Mouse (Mus musculus): ENCODE data around the gene Cbr2. TPM values are rescaled to one million over a fixed set of nuclear protein-coding genes. Genes with fewer than 3 reads are reported as not detected.

Gene Cbr2
- polyA plus RNA-seq, 1 experiment from 2014 or later: 2.3 TPM

- no peaks in the 10 kb centered on the region for H3K9me3 ChIP-seq
- WGBS: 73% methylated on average over 2 of the region's 2 CpGs
- no peak overlapping the region for H3K4me2 ChIP-seq (replicated peaks)
- H3K27ac ChIP-seq (replicated peaks): no peak overlapping the region
- no peak overlapping the region for H3K9ac ChIP-seq (replicated peaks)
- no peak overlapping the region for H3K4me3 ChIP-seq
- ATAC-seq (ENCODE audit: low FRiP score, low read depth): no peak
- peaks cover 69% of the 10 kb centered on the region for H3K36me3 ChIP-seq
- H3K4me1 ChIP-seq: no peaks in the 10 kb centered on the region
- no peaks in the 10 kb centered on the region for H3K27me3 ChIP-seq
Measured at GRCm38 (mm10) chr11:120684086-120684485, 47.8 kb downstream of the Cbr2 start.

- Histone ChIP-seq H3K27me3 (no peaks in the 10 kb centered on the region), H3K4me3 (no peak overlapping the region), H3K27ac (replicated peaks) (no peak overlapping the region), H3K9ac (replicated peaks) (no peak overlapping the region), H3K4me2 (replicated peaks) (no peak overlapping the region), H3K9me3 (no peaks in the 10 kb centered on the region), H3K36me3 (peaks cover 69% of the 10 kb centered on the region), H3K4me1 (no peaks in the 10 kb centered on the region)
- no peak for ATAC-seq (ENCODE audit: low FRiP score, low read depth)
- 94% methylated on average over 3 of the region's 3 CpGs for WGBS
Measured at GRCm38 (mm10) chr11:120683536-120683935, 48.4 kb downstream of the Cbr2 start.

- Histone ChIP-seq H3K4me2 (replicated peaks) (no peak overlapping the region), H3K4me3 (no peak overlapping the region), H3K27ac (replicated peaks) (no peak overlapping the region), H3K4me1 (no peaks in the 10 kb centered on the region), H3K9me3 (no peaks in the 10 kb centered on the region), H3K9ac (replicated peaks) (no peak overlapping the region), H3K27me3 (no peaks in the 10 kb centered on the region), H3K36me3 (peaks cover 68% of the 10 kb centered on the region)
- WGBS: 93% methylated on average over 5 of the region's 5 CpGs
- no peak for ATAC-seq (ENCODE audit: low FRiP score, low read depth)
Measured at GRCm38 (mm10) chr11:120682683-120683082, 49.2 kb downstream of the Cbr2 start.

- H3K9me3 ChIP-seq: no peaks in the 10 kb centered on the region
- no peak overlapping the region for H3K27ac ChIP-seq (replicated peaks)
- H3K9ac ChIP-seq (replicated peaks): no peak overlapping the region
- WGBS: 73% methylated on average over 3 of the region's 3 CpGs
- H3K4me1 ChIP-seq: peaks cover 3% of the 10 kb centered on the region; the same call in 1 of the 2 replicates
- H3K27me3 ChIP-seq: no peaks in the 10 kb centered on the region
- no peak overlapping the region for H3K4me3 ChIP-seq
- H3K36me3 ChIP-seq: peaks cover 59% of the 10 kb centered on the region
- no peak overlapping the region for H3K4me2 ChIP-seq (replicated peaks)
- no peak for ATAC-seq (ENCODE audit: low FRiP score, low read depth)
Measured at GRCm38 (mm10) chr11:120679909-120680308, 52.0 kb downstream of the Cbr2 start.

Other genes starting within 250 kb of the Cbr2 start
- 112 and 118 TPM in 2 replicates for gene Mrpl12, start 247.5 kb downstream of the Cbr2 start, polyA plus RNA-seq (2016; fragmentation: Nextera tagmentation; extraction: Ambion mirVana)
- 37.7 and 38.8 TPM in 2 replicates for gene Slc25a10, start 240.3 kb downstream of the Cbr2 start, polyA plus RNA-seq (2016; fragmentation: Nextera tagmentation; extraction: Ambion mirVana)
- 0.18 and 0.29 TPM in 2 replicates for gene Gcgr, start 201.4 kb downstream of the Cbr2 start, polyA plus RNA-seq (2016; fragmentation: Nextera tagmentation; extraction: Ambion mirVana)
- 212 and 232 TPM in 2 replicates for gene Mcrip1, start 182.4 kb downstream of the Cbr2 start, polyA plus RNA-seq (2016; fragmentation: Nextera tagmentation; extraction: Ambion mirVana)
- gene Ppp1r27, start 181.0 kb downstream of the Cbr2 start, polyA plus RNA-seq (2016; fragmentation: Nextera tagmentation; extraction: Ambion mirVana): not detected in 2 replicates
- gene P4hb, start 158.9 kb downstream of the Cbr2 start, polyA plus RNA-seq (2016; fragmentation: Nextera tagmentation; extraction: Ambion mirVana): 384 and 418 TPM in 2 replicates
- 504 and 557 TPM in 2 replicates for gene Arhgdia, start 150.5 kb downstream of the Cbr2 start, polyA plus RNA-seq (2016; fragmentation: Nextera tagmentation; extraction: Ambion mirVana)
- 652 and 655 TPM in 2 replicates for gene Alyref, start 133.7 kb downstream of the Cbr2 start, polyA plus RNA-seq (2016; fragmentation: Nextera tagmentation; extraction: Ambion mirVana)
- gene Anapc11, start 133.7 kb downstream of the Cbr2 start, polyA plus RNA-seq (2016; fragmentation: Nextera tagmentation; extraction: Ambion mirVana): 165 and 182 TPM in 2 replicates
- 0.98 TPM in 1 of 2 replicates, not detected in the other for gene Npb, start 123.6 kb downstream of the Cbr2 start, polyA plus RNA-seq (2016; fragmentation: Nextera tagmentation; extraction: Ambion mirVana)
- 148 and 157 TPM in 2 replicates for gene Pcyt2, start 114.2 kb downstream of the Cbr2 start, polyA plus RNA-seq (2016; fragmentation: Nextera tagmentation; extraction: Ambion mirVana)
- 40.4 and 48.2 TPM in 2 replicates for gene Sirt7, start 106.9 kb downstream of the Cbr2 start, polyA plus RNA-seq (2016; fragmentation: Nextera tagmentation; extraction: Ambion mirVana)
- 33.3 and 36.8 TPM in 2 replicates for gene Mafg, start 98.5 kb downstream of the Cbr2 start, polyA plus RNA-seq (2016; fragmentation: Nextera tagmentation; extraction: Ambion mirVana)
- 31.6 and 34.1 TPM in 2 replicates for gene Pycr1, start 88.3 kb downstream of the Cbr2 start, polyA plus RNA-seq (2016; fragmentation: Nextera tagmentation; extraction: Ambion mirVana)
- gene Myadml2, start 84.0 kb downstream of the Cbr2 start, polyA plus RNA-seq (2016; fragmentation: Nextera tagmentation; extraction: Ambion mirVana): 0.99 TPM in 1 of 2 replicates, not detected in the other
- gene Notum, start 70.9 kb downstream of the Cbr2 start, polyA plus RNA-seq (2016; fragmentation: Nextera tagmentation; extraction: Ambion mirVana): 0.58 and 0.87 TPM in 2 replicates
- 149 and 154 TPM in 2 replicates for gene Aspscr1, start 59.1 kb downstream of the Cbr2 start, polyA plus RNA-seq (2016; fragmentation: Nextera tagmentation; extraction: Ambion mirVana)
- 120 and 121 TPM in 2 replicates for gene Cenpx, start 18.4 kb downstream of the Cbr2 start, polyA plus RNA-seq (2016; fragmentation: Nextera tagmentation; extraction: Ambion mirVana)
- gene Lrrc45, start 18.2 kb downstream of the Cbr2 start, polyA plus RNA-seq (2016; fragmentation: Nextera tagmentation; extraction: Ambion mirVana): 74.5 and 75.1 TPM in 2 replicates
- 70.5 and 74.2 TPM in 2 replicates for gene Rac3, start 10.6 kb downstream of the Cbr2 start, polyA plus RNA-seq (2016; fragmentation: Nextera tagmentation; extraction: Ambion mirVana)
- gene Dcxr, start 4.8 kb downstream of the Cbr2 start, polyA plus RNA-seq (2016; fragmentation: Nextera tagmentation; extraction: Ambion mirVana): 11.8 and 14.6 TPM in 2 replicates
- gene Hmga1b, start 30.7 kb upstream of the Cbr2 start, polyA plus RNA-seq (2016; fragmentation: Nextera tagmentation; extraction: Ambion mirVana): 5.4 and 6.8 TPM in 2 replicates
- 63.4 and 66.4 TPM in 2 replicates for gene Rfng, start 52.1 kb upstream of the Cbr2 start, polyA plus RNA-seq (2016; fragmentation: Nextera tagmentation; extraction: Ambion mirVana)
- gene Gps1, start 52.2 kb upstream of the Cbr2 start, polyA plus RNA-seq (2016; fragmentation: Nextera tagmentation; extraction: Ambion mirVana): 235 and 248 TPM in 2 replicates
- gene Dus1l, start 64.3 kb upstream of the Cbr2 start, polyA plus RNA-seq (2016; fragmentation: Nextera tagmentation; extraction: Ambion mirVana): 64.2 and 67.6 TPM in 2 replicates
- 139 and 140 TPM in 2 replicates for gene Fasn, start 92.4 kb upstream of the Cbr2 start, polyA plus RNA-seq (2016; fragmentation: Nextera tagmentation; extraction: Ambion mirVana)
- 5.9 and 6.3 TPM in 2 replicates for gene Ccdc57, start 200.8 kb upstream of the Cbr2 start, polyA plus RNA-seq (2016; fragmentation: Nextera tagmentation; extraction: Ambion mirVana)
- 27.1 and 29.4 TPM in 2 replicates for gene Slc16a3, start 216.4 kb upstream of the Cbr2 start, polyA plus RNA-seq (2016; fragmentation: Nextera tagmentation; extraction: Ambion mirVana)

Data from midbrain, embryonic 12.5 days (tissue).